Mouse (Mus musculus) adrenal gland, postnatal 14 days (tissue): ENCODE measurements around the gene Pet117. TPM values are rescaled to one million over a fixed set of nuclear protein-coding genes. Genes with fewer than 3 reads are reported as not detected.
"Not testable (repeated sequence)": the region's sequence is repeated elsewhere in the genome, so short reads cannot be mapped to it uniquely, and the experiment has no call there.

Experiments used
- DNase-seq: peaks from one replicate; pipeline ENCODE4 v3.0.0; 2021; ENCODE audit warnings: mixed read lengths
- long read RNA-seq, 2 experiments: library from polyadenylated mRNA; stranded (forward); transcript quantifications; one replicate each; pipeline ENCODE4 v2.0.0; 2021
- total RNA-seq: library from RNA; stranded (reverse); gene quantifications from 2 replicates; pipeline ENCODE4 v1.2.3, GENCODE M21; 2021

The Pet117 gene
- total RNA-seq = 8.0 and 10.4 TPM in 2 replicates
- long read RNA-seq, experiment 1, partial matches to known transcripts = 0 of 1 reads
- long read RNA-seq, experiment 1, other reads (novel, unspliced or antisense) = 0 of 1 reads
- long read RNA-seq, experiment 2 = 0 reads

- peak; percentile 97 for DNase-seq
Measured at GRCm38 (mm10) chr2:144368400-144369019, at the start of gene Pet117, which contains the start of gene Kat14. Gene Pet117 (plus strand): TSS chr2:144368996. Gene Kat14 (plus strand): TSS chr2:144368983.

DNA sequence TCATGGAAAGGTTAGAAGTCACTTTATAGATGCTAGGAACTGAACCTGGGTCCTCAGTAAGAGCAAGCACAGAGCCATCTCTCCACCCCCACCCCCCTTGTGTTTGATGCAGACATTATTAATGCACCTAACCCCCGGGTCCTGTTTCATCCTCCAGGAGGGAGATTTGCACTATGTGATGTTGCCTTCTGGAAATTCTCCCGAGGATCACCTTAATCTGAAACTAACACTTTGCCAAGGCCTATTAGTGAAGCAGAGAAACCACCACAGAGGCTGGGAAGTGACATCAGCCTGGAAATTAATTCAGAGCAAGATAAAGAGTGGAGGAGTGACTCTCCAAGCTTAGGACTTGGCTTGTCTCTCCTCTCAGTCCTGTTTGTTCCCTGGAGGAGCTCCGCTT, 44.6 kb upstream of the Pet117 start:
- DNase-seq = no peak

- no peak for DNase-seq
Measured at GRCm38 (mm10) chr2:144329451-144329850, 39.3 kb upstream of the Pet117 start.

GRCm38 (mm10) chr2:144329937-144330336, 38.9 kb upstream of the Pet117 start:
- DNase-seq = no peak

GRCm38 (mm10) chr2:144330352-144330959, 38.3 kb upstream of the Pet117 start:
- DNase-seq = no peak

DNA sequence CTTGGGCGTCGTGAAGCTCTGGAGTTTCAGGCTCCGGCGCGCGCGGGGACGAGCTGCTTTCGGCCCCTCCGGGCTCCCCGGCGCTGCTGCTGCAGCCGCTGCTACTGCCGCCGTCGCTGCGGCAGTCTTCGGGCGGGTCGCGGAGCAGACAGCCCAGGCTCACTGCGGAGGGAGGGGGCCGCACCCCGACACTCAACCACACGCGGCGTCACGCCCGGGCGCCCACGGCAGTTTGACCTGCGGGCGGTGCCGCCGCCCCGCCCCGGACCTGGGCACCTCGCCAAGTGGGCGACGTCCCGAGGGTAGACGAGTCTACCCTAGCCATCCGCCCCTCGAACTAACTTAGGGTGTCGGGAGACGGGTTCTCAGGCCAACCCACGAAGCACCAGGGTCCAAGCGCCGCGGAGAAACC, 37.8 kb upstream of the Pet117 start:
- DNase-seq = peak; percentile 18

DNA sequence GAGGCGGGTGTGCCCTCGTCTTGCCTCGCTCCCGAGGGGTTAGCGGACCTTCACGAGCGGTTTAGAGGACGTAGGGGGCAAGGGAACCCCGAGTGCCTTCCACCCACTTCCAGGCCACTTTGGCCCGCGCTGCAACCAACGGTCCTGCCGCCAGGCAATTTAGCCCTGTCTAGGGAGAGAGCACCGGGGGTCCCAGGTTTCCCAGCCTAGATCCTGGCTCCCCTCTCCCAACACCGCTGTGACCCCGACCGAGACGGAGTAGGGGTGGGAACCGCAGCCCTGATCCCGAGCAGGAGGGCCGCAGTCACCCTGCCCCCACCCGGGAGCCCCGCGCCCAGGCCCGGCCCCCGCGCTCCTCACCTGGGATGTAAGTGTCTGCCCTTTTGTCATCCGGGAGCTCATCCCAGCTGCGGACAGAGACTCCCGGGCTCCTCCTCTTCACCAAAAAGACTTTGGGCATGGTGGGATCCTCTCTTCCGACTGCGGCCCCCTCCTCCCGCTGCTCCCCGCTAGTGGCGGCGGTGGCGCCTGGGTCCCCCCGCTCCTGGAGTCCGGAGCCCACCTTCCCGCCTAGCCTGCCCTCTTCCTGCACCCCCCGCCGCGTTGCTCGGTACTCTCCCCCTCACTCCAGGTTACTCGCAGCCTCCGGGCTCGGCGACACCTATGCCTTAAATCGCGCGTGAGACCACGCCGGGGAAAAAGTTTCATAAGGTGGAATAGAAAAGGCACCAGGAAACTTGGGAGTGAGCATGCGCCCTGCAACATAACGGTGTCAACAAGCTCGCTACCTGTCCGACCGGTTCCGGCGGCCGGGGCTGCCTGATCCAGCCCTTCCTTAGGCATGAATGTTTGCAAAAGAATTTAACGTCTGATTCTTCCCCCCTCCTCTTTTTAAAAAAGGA, 37.1 kb upstream of the Pet117 start, which contains the start of gene Ovol2:
Gene Ovol2, minus strand, starts transcription at position 746 of the 902 bp plus-strand sequence.
- peak; percentile 13 for DNase-seq

DNA sequence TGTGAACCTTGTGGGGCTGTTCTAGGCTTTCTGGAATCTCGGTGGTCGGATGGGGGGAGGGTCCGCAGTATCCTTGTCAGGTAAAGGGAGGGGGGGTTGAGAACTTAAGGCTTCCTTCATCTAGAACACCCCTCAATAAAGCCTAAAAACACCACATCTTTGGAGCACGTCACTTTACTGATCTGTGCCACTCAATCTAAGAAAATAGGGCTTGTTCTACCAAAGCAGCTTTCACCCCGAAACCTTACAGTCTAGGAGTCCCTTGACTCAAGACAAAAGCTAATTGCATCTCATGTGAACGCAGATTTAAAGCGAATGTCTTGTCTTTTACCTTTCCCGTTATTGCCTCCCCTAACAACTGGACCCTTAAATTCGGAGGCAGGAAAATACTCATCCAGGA, 36.3 kb upstream of the Pet117 start:
- no peak for DNase-seq

- no peak for DNase-seq
Measured at GRCm38 (mm10) chr2:144333138-144333842, 35.5 kb upstream of the Pet117 start.

DNA sequence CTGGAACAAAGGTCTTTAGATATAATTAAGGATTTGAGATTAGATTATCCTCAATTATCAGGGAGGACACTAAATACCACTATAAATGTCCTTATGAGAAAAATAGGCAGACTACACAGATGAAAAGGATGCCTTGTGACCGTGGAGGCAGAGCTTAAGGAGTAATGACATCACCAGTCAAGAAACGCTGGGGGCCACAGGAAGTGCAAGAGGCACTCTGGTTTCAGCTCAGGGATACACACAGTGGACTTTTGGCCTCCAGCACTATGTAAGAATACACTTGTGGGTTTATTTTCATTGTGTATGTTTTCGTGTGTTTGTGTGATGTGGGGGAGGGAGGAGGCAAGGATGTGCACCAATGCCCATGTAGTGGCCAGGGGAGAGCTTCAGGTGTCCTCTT, 31.6 kb upstream of the Pet117 start:
- no peak for DNase-seq

DNA sequence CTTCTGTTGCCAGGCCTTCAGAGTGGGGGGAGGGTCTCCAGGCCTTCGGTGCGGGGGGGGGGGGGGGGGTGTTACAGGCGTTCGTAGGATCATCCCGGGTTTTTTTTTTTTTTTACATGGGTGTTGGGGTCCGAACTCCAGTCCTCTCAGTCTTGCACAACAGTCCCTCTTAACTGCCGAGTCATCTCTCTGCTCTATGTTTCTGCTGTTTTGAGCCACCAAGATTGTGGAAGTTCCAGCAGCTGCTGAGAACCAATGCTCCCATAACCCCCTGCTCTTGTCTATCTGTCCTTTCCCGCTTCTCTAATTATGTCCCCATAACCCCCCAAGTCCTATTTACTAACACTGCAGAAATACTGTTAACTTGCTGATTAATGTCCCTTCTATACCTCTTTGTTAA, 31.1 kb upstream of the Pet117 start:
- DNase-seq = no peak

DNA sequence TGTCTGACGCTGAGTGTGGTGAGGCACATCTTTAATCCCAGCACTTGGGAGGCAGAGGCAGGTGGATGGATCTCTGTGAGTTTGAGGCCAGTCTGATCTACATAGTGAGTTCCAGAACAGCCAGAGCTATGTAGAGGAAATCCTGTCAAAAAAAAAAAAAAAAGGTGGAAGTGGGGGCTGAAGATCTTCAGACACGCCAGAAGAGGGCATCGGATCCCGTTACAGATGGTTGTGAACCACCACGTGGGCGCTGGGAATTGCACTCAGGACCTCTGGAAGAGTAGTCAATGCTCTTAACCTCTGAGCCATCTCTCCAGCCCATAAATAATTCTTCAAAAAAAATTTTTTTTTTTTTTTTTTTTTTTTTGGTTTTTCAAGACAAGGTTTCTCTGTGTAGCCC, 30.6 kb upstream of the Pet117 start:
- not testable (repeated sequence) for DNase-seq

GRCm38 (mm10) chr2:144343158-144343557, 25.6 kb upstream of the Pet117 start:
- DNase-seq = no peak

GRCm38 (mm10) chr2:144348525-144348924, 20.3 kb upstream of the Pet117 start:
- DNase-seq = no peak

- DNase-seq = no peak
Measured at GRCm38 (mm10) chr2:144352843-144353242, 16.0 kb upstream of the Pet117 start.

GRCm38 (mm10) chr2:144369020-144369421, 225 bp downstream of the Pet117 start:
- DNase-seq = no peak

DNA sequence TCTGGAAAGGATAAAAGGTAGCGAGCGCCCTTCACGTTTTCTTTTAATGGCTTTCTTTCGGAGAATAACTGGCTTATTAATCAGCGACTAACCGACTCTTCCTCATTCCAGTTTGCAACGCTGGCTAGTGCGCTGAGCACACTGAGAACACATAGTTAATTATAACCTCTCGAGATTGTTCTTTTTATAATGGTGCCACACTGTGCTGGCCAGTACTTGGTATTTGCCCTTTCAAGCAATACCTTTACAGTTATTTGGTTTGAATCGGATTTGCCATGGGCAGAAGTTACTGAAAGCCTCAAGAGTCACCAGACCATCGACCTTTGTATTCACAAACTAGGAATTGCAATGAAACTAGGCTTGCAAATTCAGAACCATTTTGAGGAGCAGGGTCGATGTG, 715 bp downstream of the Pet117 start:
- DNase-seq = no peak

DNA sequence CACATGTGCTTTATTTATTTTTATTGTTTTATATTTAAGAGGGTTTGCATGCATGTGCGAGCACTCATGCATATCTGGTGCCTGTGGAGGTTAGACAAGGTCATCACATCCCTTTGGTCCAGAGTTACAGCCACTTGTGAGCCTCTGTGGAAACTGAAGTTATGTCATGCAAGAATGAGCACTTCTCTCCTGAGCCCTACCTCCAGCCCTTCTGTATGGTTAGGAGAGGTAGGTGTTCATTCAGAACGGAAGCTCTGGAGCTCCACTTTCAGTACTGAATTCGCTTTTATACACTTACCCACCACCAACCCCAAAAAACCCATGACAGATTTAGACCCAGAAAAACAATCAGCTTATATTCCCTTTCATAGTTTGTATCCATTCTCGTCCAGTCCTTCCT, 2.8 kb downstream of the Pet117 start:
- DNase-seq = no peak

GRCm38 (mm10) chr2:144373063-144373462, 4.3 kb downstream of the Pet117 start:
- DNase-seq = no peak

DNA sequence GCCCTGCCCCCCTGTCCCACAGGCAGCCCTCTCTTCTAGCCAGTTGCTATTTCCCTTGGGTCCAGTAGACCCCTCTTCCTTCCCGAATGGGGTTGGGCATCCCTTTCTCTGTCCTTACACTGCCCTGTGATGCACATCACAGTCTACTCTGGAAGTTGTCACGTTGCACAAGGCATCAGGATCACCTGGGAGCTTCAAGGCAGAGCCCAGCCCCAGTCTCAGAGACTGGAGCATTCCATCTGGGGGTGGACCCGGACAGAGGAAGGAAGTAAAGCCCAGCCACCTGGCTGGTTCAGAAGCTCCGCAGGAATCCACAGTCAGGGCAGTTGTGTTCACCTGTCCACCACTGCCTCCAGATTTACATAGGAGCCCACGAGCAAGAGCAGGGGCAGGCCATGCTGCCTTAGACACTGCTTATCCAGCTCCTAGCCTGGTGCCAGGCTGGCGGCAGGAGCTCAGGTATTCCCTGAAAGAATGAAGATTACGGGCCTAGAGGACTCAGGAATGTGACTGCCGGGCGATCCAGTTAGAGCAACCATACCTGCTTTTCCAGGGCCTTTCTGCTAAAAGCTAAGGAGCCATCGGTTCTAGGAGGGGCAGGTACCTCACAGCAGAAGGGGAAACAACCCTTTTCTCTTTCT, 6.4 kb downstream of the Pet117 start:
- no peak for DNase-seq

DNA sequence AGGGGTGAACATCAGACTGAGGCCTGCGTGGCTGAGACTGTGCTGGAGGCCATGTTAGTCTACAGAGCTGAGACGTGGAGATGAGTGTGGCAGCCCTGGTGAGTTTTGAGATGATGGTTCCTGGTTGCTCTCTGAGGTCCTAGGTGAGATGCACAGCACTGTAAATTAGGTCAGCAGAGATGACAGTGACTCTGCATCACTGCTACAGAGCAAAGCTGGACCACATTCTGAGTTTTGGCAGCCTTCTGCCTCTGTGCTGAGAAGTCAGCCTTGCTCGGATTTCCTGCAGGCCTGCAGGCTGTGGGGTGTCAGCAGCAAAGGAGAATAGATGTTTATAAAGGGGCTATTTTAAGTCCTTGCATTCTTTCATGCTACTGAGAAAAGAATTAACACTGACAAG, 12.5 kb downstream of the Pet117 start:
- DNase-seq = no peak

- no peak for DNase-seq
Measured at GRCm38 (mm10) chr2:144381741-144382140, 12.9 kb downstream of the Pet117 start.
